Mouse (Mus musculus) right cerebral cortex, postnatal 14 days (tissue): ENCODE data around the gene Hba-a1.
A peak's percentile ranks its signal among the peaks of the same experiment; 100 is the strongest.
"Not testable (repeated sequence)": the region's sequence is repeated elsewhere in the genome, so short reads cannot be mapped to it uniquely, and the experiment has no call there.

ENCODE experiments used
- DNase-seq: peaks from one replicate; pipeline ENCODE4 v3.0.0; 2022

The Hba-a1 gene

GRCm38 (mm10) chr11:32262674-32263415, 20.5 kb upstream of the Hba-a1 start:
- no peak for DNase-seq

- DNase-seq: no peak
These were observed 18.1 kb upstream of the Hba-a1 start for GRCm38 (mm10) chr11:32265117-32265738.

- no peak for DNase-seq
These were observed 17.1 kb upstream of the Hba-a1 start for GRCm38 (mm10) chr11:32266194-32266593.

- DNase-seq: no peak
These were observed 16.5 kb upstream of the Hba-a1 start for GRCm38 (mm10) chr11:32266776-32267175.

- peak; percentile 97 for DNase-seq
These were observed 16.0 kb upstream of the Hba-a1 start, which contains the start of gene Nprl3 for GRCm38 (mm10) chr11:32267188-32267884. Gene Nprl3, minus strand, starts transcription at chr11:32267707.

- no peak for DNase-seq
These were observed 15.3 kb upstream of the Hba-a1 start for GRCm38 (mm10) chr11:32267964-32268363.

- DNase-seq: no peak
These were observed 14.4 kb upstream of the Hba-a1 start for GRCm38 (mm10) chr11:32268952-32269351.

GRCm38 (mm10) chr11:32271178-32271577, 12.1 kb upstream of the Hba-a1 start:
- DNase-seq: no peak

GRCm38 (mm10) chr11:32276347-32276746, 7.0 kb upstream of the Hba-a1 start, which contains the start of gene Hba-x:
Gene Hba-x, plus strand, starts transcription at chr11:32276400.
- no peak for DNase-seq

GRCm38 (mm10) chr11:32277736-32278457, 5.4 kb upstream of the Hba-a1 start:
- DNase-seq: no peak

- no peak for DNase-seq
These were observed 4.8 kb upstream of the Hba-a1 start for GRCm38 (mm10) chr11:32278458-32278957.

GRCm38 (mm10) chr11:32280646-32281045, 2.7 kb upstream of the Hba-a1 start:
- no peak for DNase-seq

- DNase-seq: no peak
These were observed 1.7 kb upstream of the Hba-a1 start for GRCm38 (mm10) chr11:32281416-32282144.

GRCm38 (mm10) chr11:32284582-32284981, 1.3 kb downstream of the Hba-a1 start:
- DNase-seq: not testable (repeated sequence)

GRCm38 (mm10) chr11:32285031-32285775, 1.9 kb downstream of the Hba-a1 start:
- DNase-seq: no peak

GRCm38 (mm10) chr11:32285887-32286286, 2.6 kb downstream of the Hba-a1 start:
- DNase-seq: not testable (repeated sequence)

- DNase-seq: peak; percentile 81
These were observed 3.6 kb downstream of the Hba-a1 start, which contains the start of gene Hbq1b for GRCm38 (mm10) chr11:32286695-32287492. Gene Hbq1b, plus strand, starts transcription at chr11:32286965.

- no peak for DNase-seq
These were observed 4.1 kb downstream of the Hba-a1 start for GRCm38 (mm10) chr11:32287493-32287825.

GRCm38 (mm10) chr11:32292819-32293218, 9.5 kb downstream of the Hba-a1 start:
- not testable (repeated sequence) for DNase-seq

- not testable (repeated sequence) for DNase-seq
These were observed 10.2 kb downstream of the Hba-a1 start for GRCm38 (mm10) chr11:32293479-32293878.
